Mouse (Mus musculus): Measurements from ENCODE around the gene Hist1h3a. TPM values are rescaled to one million over a fixed set of nuclear protein-coding genes. Genes with fewer than 3 reads are reported as not detected.

The Hist1h3a gene
- polyA plus RNA-seq, 1 experiment = 38.4 TPM

GRCm38 (mm10) chr13:23764324-23765171 lies 2.4 kb upstream of the Hist1h3a start:
- no peaks in the 10 kb centered on the region for H3K27me3 ChIP-seq (ENCODE audit: control insufficient read depth, insufficient read depth, low read length)
- 51% methylated on average over 12 of the region's 12 CpGs for WGBS
- no peak for DNase-seq (ENCODE audit: low read depth in 1 of 2, low spot score in 2 of 2)
- no peak for TF ChIP-seq POLR2A (IDR thresholded peaks at IDR 0.05; ENCODE audit: low read depth, low read length)
- TF ChIP-seq CTCF (IDR thresholded peaks at IDR 0.05; ENCODE audit: extremely low read depth, insufficient read depth, insufficient read length, insufficient replicate concordance) = no peak
- peak overlapping the region; percentile 67; the same call in 1 of the 2 replicates for H3K4me3 ChIP-seq (ENCODE audit: extremely low read depth, insufficient read depth, insufficient read length)
- no peaks in the 10 kb centered on the region; the same call in 1 of the 2 replicates for H3K4me1 ChIP-seq (ENCODE audit: control insufficient read depth, insufficient read depth, insufficient read length)
- H3K36me3 ChIP-seq (ENCODE audit: control insufficient read depth, insufficient read depth, low read length) = no peaks in the 10 kb centered on the region
- H3K27ac ChIP-seq (ENCODE audit: insufficient read depth, low read length) = peak overlapping the region; percentile 78

- H3K27me3 ChIP-seq (ENCODE audit: control insufficient read depth, insufficient read depth, low read length) = no peaks in the 10 kb centered on the region
- no peaks in the 10 kb centered on the region for H3K36me3 ChIP-seq (ENCODE audit: control insufficient read depth, insufficient read depth, low read length)
- no peak for TF ChIP-seq CTCF (IDR thresholded peaks at IDR 0.05; ENCODE audit: extremely low read depth, insufficient read depth, insufficient read length, insufficient replicate concordance)
- peak; percentile 66 for TF ChIP-seq POLR2A (IDR thresholded peaks at IDR 0.05; ENCODE audit: low read depth, low read length)
- DNase-seq (ENCODE audit: low read depth in 1 of 2, low spot score in 2 of 2) = peak; percentile 80 to 81
- H3K4me1 ChIP-seq (ENCODE audit: control insufficient read depth, insufficient read depth, insufficient read length) = no peaks in the 10 kb centered on the region; the same call in 1 of the 2 replicates
- peak within 1 kb of the TSS; percentile 79 for H3K27ac ChIP-seq (ENCODE audit: insufficient read depth, low read length)
- H3K4me3 ChIP-seq (ENCODE audit: extremely low read depth, insufficient read depth, insufficient read length) = peak within 1 kb of the TSS; percentile 67
- WGBS = 3% methylated on average over 34 of the region's 34 CpGs
These were observed 1.6 kb upstream of the Hist1h3a start, which contains the start of gene Hist1h1a for GRCm38 (mm10) chr13:23763586-23764323. Gene Hist1h1a, plus strand, starts transcription at chr13:23763666.

GRCm38 (mm10) chr13:23763242-23763585 lies 1.0 kb upstream of the Hist1h3a start:
- H3K27ac ChIP-seq (ENCODE audit: insufficient read depth, low read length) = peak overlapping the region; percentile 79
- H3K4me1 ChIP-seq (ENCODE audit: control insufficient read depth, insufficient read depth, insufficient read length) = no peaks in the 10 kb centered on the region; the same call in 1 of the 2 replicates
- under 1% methylated on average over 10 of the region's 10 CpGs for WGBS
- no peaks in the 10 kb centered on the region for H3K36me3 ChIP-seq (ENCODE audit: control insufficient read depth, insufficient read depth, low read length)
- TF ChIP-seq POLR2A (IDR thresholded peaks at IDR 0.05; ENCODE audit: low read depth, low read length) (no peak), CTCF (IDR thresholded peaks at IDR 0.05; ENCODE audit: extremely low read depth, insufficient read depth, insufficient read length, insufficient replicate concordance) (no peak)
- no peak overlapping the region; the same call in 1 of the 2 replicates for H3K4me3 ChIP-seq (ENCODE audit: extremely low read depth, insufficient read depth, insufficient read length)
- no peak for DNase-seq (ENCODE audit: low read depth in 1 of 2, low spot score in 2 of 2)
- no peaks in the 10 kb centered on the region for H3K27me3 ChIP-seq (ENCODE audit: control insufficient read depth, insufficient read depth, low read length)

- Histone ChIP-seq H3K27me3 (ENCODE audit: control insufficient read depth, insufficient read depth, low read length) (no peaks in the 10 kb centered on the region), H3K4me3 (ENCODE audit: extremely low read depth, insufficient read depth, insufficient read length) (peak within 1 kb of the TSS; percentile 60), H3K4me1 (ENCODE audit: control insufficient read depth, insufficient read depth, insufficient read length) (peaks cover 2% of the 10 kb centered on the region; the same call in 1 of the 2 replicates), H3K36me3 (ENCODE audit: control insufficient read depth, insufficient read depth, low read length) (no peaks in the 10 kb centered on the region), H3K27ac (ENCODE audit: insufficient read depth, low read length) (peak within 1 kb of the TSS; percentile 86)
- peak; percentile 97 to 98 for DNase-seq (ENCODE audit: low read depth in 1 of 2, low spot score in 2 of 2)
- 1% methylated on average over 70 of the region's 72 CpGs for WGBS
- TF ChIP-seq CTCF (IDR thresholded peaks at IDR 0.05; ENCODE audit: extremely low read depth, insufficient read depth, insufficient read length, insufficient replicate concordance) = no peak
- TF ChIP-seq POLR2A (IDR thresholded peaks at IDR 0.05; ENCODE audit: low read depth, low read length) = peak; percentile 35; the same call in 1 of the 2 replicates
These were observed 968 bp downstream of the Hist1h3a start, which contains the start of gene Hist1h4a for GRCm38 (mm10) chr13:23760972-23761864. Gene Hist1h4a, minus strand, starts transcription at chr13:23761230.

GRCm38 (mm10) chr13:23760240-23760971 lies 1.8 kb downstream of the Hist1h3a start:
- 1% methylated on average over 26 of the region's 27 CpGs for WGBS
- peak overlapping the region; percentile 86 for H3K27ac ChIP-seq (ENCODE audit: insufficient read depth, low read length)
- no peak for DNase-seq (ENCODE audit: low read depth in 1 of 2, low spot score in 2 of 2)

More at GRCm38 (mm10) chr13:23760240-23760971, 1.8 kb downstream of the Hist1h3a start:
- H3K36me3 ChIP-seq (ENCODE audit: control insufficient read depth, insufficient read depth, low read length) = no peaks in the 10 kb centered on the region
- peak overlapping the region; percentile 60 for H3K4me3 ChIP-seq (ENCODE audit: extremely low read depth, insufficient read depth, insufficient read length)
- no peaks in the 10 kb centered on the region for H3K27me3 ChIP-seq (ENCODE audit: control insufficient read depth, insufficient read depth, low read length)
- TF ChIP-seq POLR2A (IDR thresholded peaks at IDR 0.05; ENCODE audit: low read depth, low read length) (no peak), CTCF (IDR thresholded peaks at IDR 0.05; ENCODE audit: extremely low read depth, insufficient read depth, insufficient read length, insufficient replicate concordance) (no peak)
- H3K4me1 ChIP-seq (ENCODE audit: control insufficient read depth, insufficient read depth, insufficient read length) = peaks cover 2% of the 10 kb centered on the region; the same call in 1 of the 2 replicates

All from spleen, adult 2 months (tissue).